Mouse (Mus musculus) gastrocnemius, adult 2 months (tissue): ENCODE results near the gene 4933412E24Rik. TPM values are rescaled to one million over a fixed set of nuclear protein-coding genes. Genes with fewer than 3 reads are reported as not detected.

ENCODE experiments used
- DNase-seq: peaks from one replicate; pipeline ENCODE4 v3.0.0; 2022
- H3K27ac ChIP-seq: fragments of 200-600 bp; 2 replicates; pipeline ENCODE4 v1.8.1; 2022; ENCODE audit warnings: mild to moderate bottlenecking
- H3K4me3 ChIP-seq: fragments of 200-600 bp; 2 replicates; pipeline ENCODE4 v1.8.1; 2022; ENCODE audit warnings: mild to moderate bottlenecking, moderate library complexity
- CTCF ChIP-seq: fragments of 200-600 bp; IDR thresholded peaks from 2 replicates; pipeline ENCODE4 v1.8.1; 2022; ENCODE audit warnings: antibody characterized with exemption, mild to moderate bottlenecking, moderate library complexity
- intact Hi-C: fragments of 180-260 bp; cut with DNase I; formaldehyde crosslinking; loops from one replicate; pipeline ENCODE4 v1.15.1; 2025
- long read RNA-seq, 2 experiments: library from polyadenylated mRNA; stranded (forward); transcript quantifications; one replicate each; pipeline ENCODE4 v2.0.0; 2021
- total RNA-seq, 2 experiments: library from RNA; stranded (reverse); gene quantifications; 2 replicates each; pipeline ENCODE4 v1.2.3; 2021

The 4933412E24Rik gene
- total RNA-seq = not detected
- long read RNA-seq, experiment 1 = 0 reads
- long read RNA-seq, experiment 2 = 0 reads

GRCm38 (mm10) chr15:60016513-60016912 lies at the start of gene 4933412E24Rik:
4933412E24Rik (minus strand) TSS chr15:60016613.
- H3K27ac ChIP-seq = no peak within 1 kb of the TSS
- no peak for TF ChIP-seq CTCF
- H3K4me3 ChIP-seq = no peak within 1 kb of the TSS
- intact Hi-C loops = no loop called here
- no peak for DNase-seq

- DNase-seq = no peak
- TF ChIP-seq CTCF = no peak
- intact Hi-C loops = no loop called here
- Histone ChIP-seq H3K4me3 (no peak overlapping the region), H3K27ac (no peak overlapping the region)
Measured at GRCm38 (mm10) chr15:60030728-60031127, 14.3 kb upstream of the 4933412E24Rik start.

- Histone ChIP-seq H3K4me3 (no peak overlapping the region), H3K27ac (no peak overlapping the region)
- TF ChIP-seq CTCF = no peak
- intact Hi-C loops = no loop called here
- no peak for DNase-seq
Measured at GRCm38 (mm10) chr15:60021256-60021655, 4.8 kb upstream of the 4933412E24Rik start.

GRCm38 (mm10) chr15:60010199-60010598 lies 6.2 kb downstream of the 4933412E24Rik start:
- no peak for DNase-seq
- intact Hi-C loops = no loop called here
- no peak overlapping the region for H3K4me3 ChIP-seq
- no peak for TF ChIP-seq CTCF
- H3K27ac ChIP-seq = no peak overlapping the region

- H3K27ac ChIP-seq = no peak overlapping the region
- intact Hi-C loops = no loop called here
- no peak for TF ChIP-seq CTCF
- no peak overlapping the region for H3K4me3 ChIP-seq
- DNase-seq = no peak
Measured at GRCm38 (mm10) chr15:60009610-60010009, 6.8 kb downstream of the 4933412E24Rik start.

GRCm38 (mm10) chr15:59983777-59984176 lies 32.6 kb downstream of the 4933412E24Rik start:
- no peak overlapping the region for H3K4me3 ChIP-seq
- no peak overlapping the region for H3K27ac ChIP-seq
- TF ChIP-seq CTCF = no peak
- DNase-seq = no peak
- intact Hi-C loops = no loop called here

GRCm38 (mm10) chr15:59975310-59975709 lies 41.1 kb downstream of the 4933412E24Rik start:
- Histone ChIP-seq H3K4me3 (no peak overlapping the region), H3K27ac (no peak overlapping the region)
- no peak for TF ChIP-seq CTCF
- DNase-seq = no peak
- intact Hi-C loops = no loop called here

- no peak for DNase-seq
- Histone ChIP-seq H3K4me3 (no peak overlapping the region), H3K27ac (no peak overlapping the region)
- TF ChIP-seq CTCF = no peak
- intact Hi-C loops = no loop called here
Measured at GRCm38 (mm10) chr15:59974584-59974983, 41.8 kb downstream of the 4933412E24Rik start.

- no peak for TF ChIP-seq CTCF
- Histone ChIP-seq H3K4me3 (no peak overlapping the region), H3K27ac (no peak overlapping the region)
- no peak for DNase-seq
- intact Hi-C loops = no loop called here
Measured at GRCm38 (mm10) chr15:59973651-59974519, 42.5 kb downstream of the 4933412E24Rik start.
